Mouse (Mus musculus): Measurements from ENCODE around the gene Zfhx3.

The Zfhx3 gene

GRCm38 (mm10) chr8:108244636-108245494, 302.4 kb downstream of the Zfhx3 start:
- DNase-seq = no peak

- no peak for DNase-seq
Observed at GRCm38 (mm10) chr8:108245575-108245974, 303.1 kb downstream of the Zfhx3 start.

GRCm38 (mm10) chr8:108246035-108246933, 303.8 kb downstream of the Zfhx3 start:
- no peak for DNase-seq

GRCm38 (mm10) chr8:108246934-108247417, 304.5 kb downstream of the Zfhx3 start:
- DNase-seq = no peak

- DNase-seq = no peak
Observed at GRCm38 (mm10) chr8:108264593-108265160, 322.2 kb downstream of the Zfhx3 start.

GRCm38 (mm10) chr8:108277960-108278359, 335.5 kb downstream of the Zfhx3 start:
- no peak for DNase-seq

- DNase-seq = no peak
Observed at GRCm38 (mm10) chr8:108281981-108282380, 339.5 kb downstream of the Zfhx3 start.

- no peak for DNase-seq
Observed at GRCm38 (mm10) chr8:108286117-108286516, 343.7 kb downstream of the Zfhx3 start.

GRCm38 (mm10) chr8:108300964-108301615, 358.6 kb downstream of the Zfhx3 start:
- DNase-seq = no peak

- no peak for DNase-seq
Observed at GRCm38 (mm10) chr8:108301654-108302053, 359.2 kb downstream of the Zfhx3 start.

GRCm38 (mm10) chr8:108305368-108305767, 362.9 kb downstream of the Zfhx3 start:
- DNase-seq = no peak

GRCm38 (mm10) chr8:108309525-108310246, 367.2 kb downstream of the Zfhx3 start:
- no peak for DNase-seq

GRCm38 (mm10) chr8:108315046-108315445, 372.6 kb downstream of the Zfhx3 start:
- no peak for DNase-seq

GRCm38 (mm10) chr8:108317532-108318093, 375.2 kb downstream of the Zfhx3 start:
- DNase-seq = no peak

- no peak for DNase-seq
Observed at GRCm38 (mm10) chr8:108327711-108328110, 385.3 kb downstream of the Zfhx3 start.

- no peak for DNase-seq
Observed at GRCm38 (mm10) chr8:108348352-108348751, 405.9 kb downstream of the Zfhx3 start.

- DNase-seq = no peak
Observed at GRCm38 (mm10) chr8:108348776-108349175, 406.3 kb downstream of the Zfhx3 start.

- no peak for DNase-seq
Observed at GRCm38 (mm10) chr8:108355119-108355777, 412.8 kb downstream of the Zfhx3 start.

GRCm38 (mm10) chr8:108361402-108361801, 419.0 kb downstream of the Zfhx3 start:
- DNase-seq = no peak

GRCm38 (mm10) chr8:108362421-108362820, 420.0 kb downstream of the Zfhx3 start:
- DNase-seq = no peak

GRCm38 (mm10) chr8:108363435-108363834, 421.0 kb downstream of the Zfhx3 start:
- no peak for DNase-seq
